Mouse (Mus musculus) hindbrain, embryonic 13.5 days (tissue): ENCODE measurements around the gene Fam155a. TPM values are rescaled to one million over a fixed set of nuclear protein-coding genes. Genes with fewer than 3 reads are reported as not detected.
"Not testable (repeated sequence)": the region's sequence is repeated elsewhere in the genome, so short reads cannot be mapped to it uniquely, and the experiment has no call there.

Experiments
- ATAC-seq: fragments of 200-750 bp; cut with Nextera tagmentation; 2 replicates; pipeline ENCODE4 v1.8.0; 2017; ENCODE audit warnings: moderate TSS enrichment; ENCODE audit not compliant: low FRiP score
- H3K27ac ChIP-seq: fragments of 300-500 bp; sonication (generic); 2 replicates; pipeline ENCODE4 v1.5.1; 2015; ENCODE audit warnings: inconsistent platforms, mild to moderate bottlenecking, moderate library complexity
- H3K27me3 ChIP-seq: fragments of 300-500 bp; sonication (generic); 2 replicates; pipeline ENCODE4 v1.6.1; 2015; ENCODE audit warnings: mild to moderate bottlenecking, inconsistent platforms
- H3K36me3 ChIP-seq: fragments of 300-500 bp; sonication (generic); 2 replicates; pipeline ENCODE4 v1.6.1; 2015; ENCODE audit warnings: mild to moderate bottlenecking, inconsistent platforms
- H3K4me1 ChIP-seq: fragments of 300-500 bp; sonication (generic); replicated peaks from 2 replicates; pipeline ENCODE4 v1.6.1; 2015; ENCODE audit warnings: inconsistent platforms
- H3K4me2 ChIP-seq: fragments of 300-500 bp; sonication (generic); 2 replicates; pipeline ENCODE4 v1.6.1; 2015; ENCODE audit warnings: inconsistent platforms, mild to moderate bottlenecking, moderate library complexity
- H3K4me3 ChIP-seq: fragments of 300-500 bp; sonication (generic); 2 replicates; pipeline ENCODE4 v1.5.1; 2015; ENCODE audit warnings: mild to moderate bottlenecking, inconsistent platforms
- H3K9ac ChIP-seq: fragments of 300-500 bp; sonication (generic); 2 replicates; pipeline ENCODE4 v1.6.1; 2015; ENCODE audit warnings: mild to moderate bottlenecking, inconsistent platforms
- H3K9me3 ChIP-seq: fragments of 300-500 bp; sonication (generic); 2 replicates; pipeline ENCODE4 v1.6.1; 2016; ENCODE audit warnings: inconsistent platforms
- WGBS: fragments of 180-500 bp; shearing (Covaris S2); methylation state at CpG from one replicate; pipeline ENCODE4 v1.1.7; 2015; 5-methylcytosine and 5-hydroxymethylcytosine counted together
- polyA plus RNA-seq: library from polyadenylated mRNA; unstranded; fragments of >200 nt; fragmentation: Nextera tagmentation; extraction: Ambion mirVana; gene quantifications from 2 replicates; pipeline ENCODE4 v1.2.1, GENCODE M21; 2015

The Fam155a gene
- polyA plus RNA-seq, 1 experiment from 2014 or later = 26.4 TPM

GRCm38 (mm10) chr8:9418856-9419800, 351.8 kb downstream of the Fam155a start:
- Histone ChIP-seq H3K27ac (no peak overlapping the region), H3K9ac (no peak overlapping the region), H3K9me3 (no peaks in the 10 kb centered on the region), H3K4me2 (no peak overlapping the region), H3K27me3 (no peaks in the 10 kb centered on the region), H3K36me3 (no peaks in the 10 kb centered on the region), H3K4me3 (no peak overlapping the region), H3K4me1 (0 out of 2 replicates have a peak, but pooled peaks cover 7% of the 10 kb centered on the region)
- no peak for ATAC-seq
- 78% methylated on average over 10 of the region's 10 CpGs for WGBS

GRCm38 (mm10) chr8:9416189-9416588, 354.8 kb downstream of the Fam155a start:
- Histone ChIP-seq H3K4me3 (no peak overlapping the region), H3K4me1 (no peaks in the 10 kb centered on the region), H3K27me3 (no peaks in the 10 kb centered on the region), H3K4me2 (no peak overlapping the region), H3K9ac (no peak overlapping the region), H3K27ac (no peak overlapping the region), H3K9me3 (no peaks in the 10 kb centered on the region), H3K36me3 (no peaks in the 10 kb centered on the region)
- ATAC-seq = no peak
- WGBS = 93% methylated on average over 9 of the region's 9 CpGs

DNA sequence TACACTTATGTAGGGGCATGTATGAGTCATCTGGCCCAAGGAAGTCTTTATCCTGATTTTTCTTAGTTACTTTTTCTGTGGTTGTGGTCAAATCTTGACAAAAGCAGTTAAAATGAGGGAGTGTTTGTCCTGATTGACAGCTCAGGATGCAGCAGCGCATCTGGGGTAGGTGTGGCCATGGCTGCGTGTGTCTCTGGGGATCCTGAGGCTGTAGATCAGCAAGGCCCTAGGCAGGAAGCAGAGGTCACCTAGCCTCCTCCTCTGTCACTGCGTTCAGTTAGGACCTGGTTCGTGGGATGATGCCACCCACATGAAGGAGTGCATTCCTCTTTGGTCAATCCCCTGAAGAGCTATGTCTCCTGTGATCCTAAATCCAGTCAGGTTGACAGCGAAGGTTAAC, 362.5 kb downstream of the Fam155a start:
- no peak overlapping the region for H3K4me2 ChIP-seq
- H3K36me3 ChIP-seq = no peaks in the 10 kb centered on the region
- no peak overlapping the region for H3K27ac ChIP-seq
- H3K4me3 ChIP-seq = no peak overlapping the region
- no peaks in the 10 kb centered on the region for H3K4me1 ChIP-seq
- no peaks in the 10 kb centered on the region for H3K9me3 ChIP-seq
- H3K27me3 ChIP-seq = no peaks in the 10 kb centered on the region
- H3K9ac ChIP-seq = no peak overlapping the region
- ATAC-seq = no peak
- 58% methylated on average over 5 of the region's 5 CpGs for WGBS

GRCm38 (mm10) chr8:9406204-9406603, 364.8 kb downstream of the Fam155a start:
- no peaks in the 10 kb centered on the region for H3K36me3 ChIP-seq
- no peak for ATAC-seq
- H3K4me1 ChIP-seq = no peaks in the 10 kb centered on the region
- H3K9me3 ChIP-seq = no peaks in the 10 kb centered on the region
- no peak overlapping the region for H3K9ac ChIP-seq
- 86% methylated on average over 6 of the region's 6 CpGs for WGBS
- no peak overlapping the region for H3K27ac ChIP-seq
- no peak overlapping the region for H3K4me3 ChIP-seq
- no peak overlapping the region for H3K4me2 ChIP-seq
- no peaks in the 10 kb centered on the region for H3K27me3 ChIP-seq

GRCm38 (mm10) chr8:9404651-9405050, 366.3 kb downstream of the Fam155a start:
- Histone ChIP-seq H3K27me3 (no peaks in the 10 kb centered on the region), H3K4me1 (no peaks in the 10 kb centered on the region), H3K27ac (no peak overlapping the region), H3K9me3 (no peaks in the 10 kb centered on the region), H3K4me3 (no peak overlapping the region), H3K36me3 (no peaks in the 10 kb centered on the region), H3K9ac (no peak overlapping the region), H3K4me2 (no peak overlapping the region)
- no peak for ATAC-seq
- WGBS = 86% methylated on average over 3 of the region's 3 CpGs

DNA sequence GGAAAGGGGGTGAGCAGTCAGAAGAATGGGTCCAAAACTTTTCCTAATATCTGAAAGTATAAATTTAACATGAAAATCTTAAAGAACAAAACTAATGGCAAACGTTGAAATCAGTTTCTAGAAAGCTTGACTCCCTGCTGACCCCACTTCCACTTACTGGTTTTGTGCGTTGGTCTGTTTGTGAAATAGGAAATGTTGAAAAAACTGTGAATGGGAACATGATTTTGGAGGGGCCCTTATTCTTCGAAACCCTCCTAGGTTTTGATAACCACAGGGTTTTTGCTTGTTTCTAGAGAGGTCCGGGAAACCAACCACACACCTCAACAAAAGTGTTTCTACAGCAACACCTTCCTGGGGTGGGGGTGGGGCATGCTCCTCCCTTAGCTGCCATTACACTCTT, 368.6 kb downstream of the Fam155a start:
- H3K4me3 ChIP-seq = no peak overlapping the region
- H3K27me3 ChIP-seq = no peaks in the 10 kb centered on the region
- no peak overlapping the region for H3K9ac ChIP-seq
- no peak overlapping the region for H3K27ac ChIP-seq
- no peaks in the 10 kb centered on the region for H3K36me3 ChIP-seq
- 71% methylated on average over 4 of the region's 4 CpGs for WGBS
- H3K4me1 ChIP-seq = peaks cover 7% of the 10 kb centered on the region; the same call in 1 of the 2 replicates
- H3K4me2 ChIP-seq = no peak overlapping the region
- ATAC-seq = no peak
- no peaks in the 10 kb centered on the region for H3K9me3 ChIP-seq

GRCm38 (mm10) chr8:9398606-9399263, 372.2 kb downstream of the Fam155a start:
- no peak overlapping the region for H3K4me3 ChIP-seq
- no peak for ATAC-seq
- H3K36me3 ChIP-seq = no peaks in the 10 kb centered on the region
- no peak overlapping the region for H3K4me2 ChIP-seq
- no peak overlapping the region for H3K27ac ChIP-seq
- WGBS = 73% methylated on average over 3 of the region's 3 CpGs
- H3K9me3 ChIP-seq = no peaks in the 10 kb centered on the region
- peaks cover 7% of the 10 kb centered on the region; the same call in 1 of the 2 replicates for H3K4me1 ChIP-seq
- H3K9ac ChIP-seq = no peak overlapping the region
- H3K27me3 ChIP-seq = no peaks in the 10 kb centered on the region

DNA sequence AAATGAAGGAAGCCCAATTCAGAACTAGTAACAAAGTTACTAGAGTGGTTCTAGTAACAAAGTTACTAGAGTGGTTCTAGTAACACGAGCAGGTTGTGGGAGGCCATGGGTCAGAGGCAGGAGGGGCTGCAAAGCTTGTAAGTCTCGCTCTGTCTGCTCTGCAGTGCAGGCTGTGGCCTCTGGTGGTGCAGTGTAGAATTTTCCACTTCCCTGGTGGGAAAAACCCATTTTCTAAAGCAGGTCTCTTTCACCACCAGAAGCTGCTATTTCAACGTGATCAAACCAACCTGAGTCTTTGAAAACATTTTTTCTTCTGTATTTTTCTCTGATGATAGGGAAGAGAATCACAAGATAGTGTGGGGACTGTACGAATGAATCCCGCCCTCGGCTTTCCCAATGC, 372.9 kb downstream of the Fam155a start:
- Histone ChIP-seq H3K4me2 (no peak overlapping the region), H3K9me3 (no peaks in the 10 kb centered on the region), H3K4me1 (peaks cover 7% of the 10 kb centered on the region; the same call in 1 of the 2 replicates), H3K4me3 (no peak overlapping the region), H3K27ac (no peak overlapping the region), H3K27me3 (no peaks in the 10 kb centered on the region), H3K36me3 (no peaks in the 10 kb centered on the region), H3K9ac (no peak overlapping the region)
- no peak for ATAC-seq
- WGBS = 73% methylated on average over 6 of the region's 6 CpGs

- Histone ChIP-seq H3K4me3 (no peak overlapping the region), H3K4me2 (no peak overlapping the region), H3K27ac (no peak overlapping the region), H3K9ac (no peak overlapping the region), H3K36me3 (no peaks in the 10 kb centered on the region), H3K27me3 (no peaks in the 10 kb centered on the region), H3K9me3 (no peaks in the 10 kb centered on the region), H3K4me1 (peaks cover 7% of the 10 kb centered on the region; the same call in 1 of the 2 replicates)
- WGBS = 89% methylated on average over 5 of the region's 5 CpGs
- no peak for ATAC-seq
Observed at GRCm38 (mm10) chr8:9394670-9395069, 376.3 kb downstream of the Fam155a start.

DNA sequence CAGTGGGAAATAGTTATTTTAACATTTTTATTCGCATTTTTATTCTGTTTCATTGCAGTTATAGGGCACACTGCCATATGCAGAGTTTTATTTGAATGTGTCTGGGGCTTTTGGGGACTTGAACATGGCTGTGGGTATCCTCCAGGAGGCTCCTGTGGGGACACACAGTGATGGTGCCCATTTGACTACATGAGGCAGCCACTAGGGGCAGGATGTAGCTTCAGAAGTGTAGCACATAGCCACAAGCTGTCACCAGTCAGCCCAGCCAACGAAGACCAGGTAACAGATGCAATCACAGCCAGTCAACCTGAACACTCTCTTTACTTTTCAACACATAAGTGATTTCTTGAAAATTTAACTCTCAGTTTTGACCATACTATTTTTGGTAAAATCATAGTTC, 377.7 kb downstream of the Fam155a start:
- WGBS = 47% methylated on average over 2 of the region's 2 CpGs
- Histone ChIP-seq H3K4me2 (no peak overlapping the region), H3K9me3 (no peaks in the 10 kb centered on the region), H3K27me3 (no peaks in the 10 kb centered on the region), H3K27ac (no peak overlapping the region), H3K9ac (no peak overlapping the region), H3K4me3 (no peak overlapping the region), H3K36me3 (no peaks in the 10 kb centered on the region), H3K4me1 (no peaks in the 10 kb centered on the region)
- no peak for ATAC-seq

- ATAC-seq, H3K9me3 ChIP-seq, H3K27me3 ChIP-seq, H3K4me3 ChIP-seq, H3K9ac ChIP-seq, H3K4me1 ChIP-seq, H3K4me2 ChIP-seq, H3K27ac ChIP-seq, H3K36me3 ChIP-seq: not testable (repeated sequence)
- 91% methylated on average over 2 of the region's 2 CpGs for WGBS
Observed at GRCm38 (mm10) chr8:9390229-9390628, 380.7 kb downstream of the Fam155a start.

DNA sequence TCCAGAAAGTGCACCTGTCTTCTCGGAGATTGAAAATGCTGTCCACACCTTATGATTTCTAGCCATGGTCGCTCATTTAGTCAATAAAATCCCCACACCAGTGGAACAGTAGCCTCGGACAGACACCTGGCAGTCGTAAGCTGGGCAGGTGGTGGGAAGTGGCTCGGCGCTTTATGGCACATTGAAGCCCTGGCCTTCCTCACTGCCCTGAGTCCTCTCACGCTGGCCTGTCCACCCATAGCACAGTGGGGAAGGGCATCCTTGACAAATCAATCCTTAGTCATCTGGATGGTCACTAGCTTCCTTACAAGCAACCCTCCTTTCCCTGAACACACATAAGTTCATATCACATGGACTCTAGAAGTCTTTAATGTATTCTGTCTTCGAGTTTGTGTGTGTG, 401.8 kb downstream of the Fam155a start:
- no peak overlapping the region for H3K9ac ChIP-seq
- H3K4me3 ChIP-seq = no peak overlapping the region
- H3K36me3 ChIP-seq = no peaks in the 10 kb centered on the region
- H3K27ac ChIP-seq = no peak overlapping the region
- 87% methylated on average over 8 of the region's 8 CpGs for WGBS
- no peak overlapping the region for H3K4me2 ChIP-seq
- ATAC-seq = no peak
- no peaks in the 10 kb centered on the region for H3K9me3 ChIP-seq
- H3K4me1 ChIP-seq = 0 out of 2 replicates have a peak, but pooled peaks cover 6% of the 10 kb centered on the region
- H3K27me3 ChIP-seq = no peaks in the 10 kb centered on the region
